Mouse (Mus musculus): ENCODE data around the gene Wdr75.

Gene Wdr75

GRCm38 (mm10) chr1:45838271-45838670 is 43.3 kb downstream of the Wdr75 start:
- DNase-seq: no peak

GRCm38 (mm10) chr1:45845466-45845865 is 50.5 kb downstream of the Wdr75 start:
- DNase-seq: no peak

GRCm38 (mm10) chr1:45858038-45858437 is 63.1 kb downstream of the Wdr75 start:
- DNase-seq: no peak

GRCm38 (mm10) chr1:45860349-45860748 is 65.4 kb downstream of the Wdr75 start:
- DNase-seq: no peak

- DNase-seq: no peak
Measured at GRCm38 (mm10) chr1:45861162-45861561, 66.2 kb downstream of the Wdr75 start.

GRCm38 (mm10) chr1:45863641-45864040 is 68.7 kb downstream of the Wdr75 start:
- no peak for DNase-seq

GRCm38 (mm10) chr1:45864564-45865014 is 69.6 kb downstream of the Wdr75 start:
- DNase-seq: peak; percentile 15

GRCm38 (mm10) chr1:45865316-45865715 is 70.3 kb downstream of the Wdr75 start:
- DNase-seq: no peak

- no peak for DNase-seq
Measured at GRCm38 (mm10) chr1:45865727-45866126, 70.8 kb downstream of the Wdr75 start.

- no peak for DNase-seq
Measured at GRCm38 (mm10) chr1:45866288-45867018, 71.5 kb downstream of the Wdr75 start.

- DNase-seq: no peak
Measured at GRCm38 (mm10) chr1:45868050-45868449, 73.1 kb downstream of the Wdr75 start.

- DNase-seq: no peak
Measured at GRCm38 (mm10) chr1:45868479-45869137, 73.6 kb downstream of the Wdr75 start.

Data from lung, postnatal 14 days (tissue).